Mouse (Mus musculus): ENCODE measurements around the gene Hoxa2. TPM values are rescaled to one million over a fixed set of nuclear protein-coding genes. Genes with fewer than 3 reads are reported as not detected.
A peak's percentile ranks its signal among the peaks of the same experiment; 100 is the strongest.

The Hoxa2 gene
- polyA plus RNA-seq, 1 experiment = not detected

- Histone ChIP-seq H3K4me1 (ENCODE audit: control insufficient read depth, insufficient read depth, low read length) (no peaks in the 10 kb centered on the region; the same call in 1 of the 2 replicates), H3K4me3 (ENCODE audit: insufficient read depth, low read depth, low read length) (peak overlapping the region; percentile 4; the same call in 1 of the 2 replicates)
- WGBS = 2% methylated on average over 44 of the region's 55 CpGs
Observed at GRCm38 (mm10) chr6:52191860-52192550, 27.4 kb upstream of the Hoxa2 start.

GRCm38 (mm10) chr6:52190906-52191810, 26.5 kb upstream of the Hoxa2 start, which contains the start of gene Hoxa4:
TSS of gene Hoxa4 (minus strand) at chr6:52191753.
- 1% methylated on average over 93 of the region's 102 CpGs for WGBS
- TF ChIP-seq POLR2A (IDR thresholded peaks at IDR 0.05; ENCODE audit: insufficient read depth, low read depth, low read length) (no peak), CTCF (IDR thresholded peaks at IDR 0.05; ENCODE audit: insufficient read depth, low read depth, low read length) (no peak)
- Histone ChIP-seq H3K4me1 (ENCODE audit: control insufficient read depth, insufficient read depth, low read length) (no peaks in the 10 kb centered on the region; the same call in 1 of the 2 replicates), H3K4me3 (ENCODE audit: insufficient read depth, low read depth, low read length) (peak within 1 kb of the TSS; percentile 4; the same call in 1 of the 2 replicates), H3K27ac (ENCODE audit: insufficient read depth, low read depth, low read length) (no peak within 1 kb of the TSS)

More at GRCm38 (mm10) chr6:52191860-52192550, 27.4 kb upstream of the Hoxa2 start:
- H3K27ac ChIP-seq (ENCODE audit: insufficient read depth, low read depth, low read length) = no peak overlapping the region
- TF ChIP-seq CTCF (IDR thresholded peaks at IDR 0.05; ENCODE audit: insufficient read depth, low read depth, low read length) (no peak), POLR2A (IDR thresholded peaks at IDR 0.05; ENCODE audit: insufficient read depth, low read depth, low read length) (no peak)

- TF ChIP-seq POLR2A (IDR thresholded peaks at IDR 0.05; ENCODE audit: insufficient read depth, low read depth, low read length) (no peak), CTCF (IDR thresholded peaks at IDR 0.05; ENCODE audit: insufficient read depth, low read depth, low read length) (no peak)
- 2% methylated on average over 23 of the region's 23 CpGs for whole genome bisulfite sequencing
- Histone ChIP-seq H3K27ac (ENCODE audit: insufficient read depth, low read depth, low read length) (no peak overlapping the region), H3K4me3 (ENCODE audit: insufficient read depth, low read depth, low read length) (no peak overlapping the region), H3K4me1 (ENCODE audit: control insufficient read depth, insufficient read depth, low read length) (no peaks in the 10 kb centered on the region; the same call in 1 of the 2 replicates)
Observed at GRCm38 (mm10) chr6:52190410-52190809, 25.8 kb upstream of the Hoxa2 start.

GRCm38 (mm10) chr6:52189909-52190308, 25.3 kb upstream of the Hoxa2 start:
- no peak overlapping the region for H3K4me3 ChIP-seq (ENCODE audit: insufficient read depth, low read depth, low read length)
- H3K4me1 ChIP-seq (ENCODE audit: control insufficient read depth, insufficient read depth, low read length) = no peaks in the 10 kb centered on the region; the same call in 1 of the 2 replicates
- 2% methylated on average over 8 of the region's 8 CpGs for WGBS
- TF ChIP-seq POLR2A (IDR thresholded peaks at IDR 0.05; ENCODE audit: insufficient read depth, low read depth, low read length) (no peak), CTCF (IDR thresholded peaks at IDR 0.05; ENCODE audit: insufficient read depth, low read depth, low read length) (no peak)
- H3K27ac ChIP-seq (ENCODE audit: insufficient read depth, low read depth, low read length) = no peak overlapping the region

GRCm38 (mm10) chr6:52189172-52189591, 24.6 kb upstream of the Hoxa2 start:
- Histone ChIP-seq H3K4me1 (ENCODE audit: control insufficient read depth, insufficient read depth, low read length) (no peaks in the 10 kb centered on the region; the same call in 1 of the 2 replicates), H3K4me3 (ENCODE audit: insufficient read depth, low read depth, low read length) (no peak overlapping the region), H3K27ac (ENCODE audit: insufficient read depth, low read depth, low read length) (no peak overlapping the region)
- 13% methylated on average over 5 of the region's 5 CpGs for WGBS
- TF ChIP-seq CTCF (IDR thresholded peaks at IDR 0.05; ENCODE audit: insufficient read depth, low read depth, low read length) (no peak), POLR2A (IDR thresholded peaks at IDR 0.05; ENCODE audit: insufficient read depth, low read depth, low read length) (no peak)

GRCm38 (mm10) chr6:52186500-52186899, 21.9 kb upstream of the Hoxa2 start:
- Histone ChIP-seq H3K27ac (ENCODE audit: insufficient read depth, low read depth, low read length) (no peak overlapping the region), H3K4me3 (ENCODE audit: insufficient read depth, low read depth, low read length) (no peak overlapping the region), H3K4me1 (ENCODE audit: control insufficient read depth, insufficient read depth, low read length) (no peaks in the 10 kb centered on the region)
- WGBS = 8% methylated on average over 1 of the region's 1 CpGs
- no peak for TF ChIP-seq CTCF (IDR thresholded peaks at IDR 0.05; ENCODE audit: insufficient read depth, low read depth, low read length)
- TF ChIP-seq POLR2A (IDR thresholded peaks at IDR 0.05; ENCODE audit: insufficient read depth, low read depth, low read length) = no peak

- Histone ChIP-seq H3K4me1 (ENCODE audit: control insufficient read depth, insufficient read depth, low read length) (no peaks in the 10 kb centered on the region), H3K27ac (ENCODE audit: insufficient read depth, low read depth, low read length) (no peak overlapping the region), H3K4me3 (ENCODE audit: insufficient read depth, low read depth, low read length) (no peak overlapping the region)
- WGBS = 7% methylated on average over 3 of the region's 3 CpGs
- TF ChIP-seq POLR2A (IDR thresholded peaks at IDR 0.05; ENCODE audit: insufficient read depth, low read depth, low read length) (no peak), CTCF (IDR thresholded peaks at IDR 0.05; ENCODE audit: insufficient read depth, low read depth, low read length) (no peak)
Observed at GRCm38 (mm10) chr6:52185834-52186233, 21.2 kb upstream of the Hoxa2 start.

- H3K4me1 ChIP-seq (ENCODE audit: control insufficient read depth, insufficient read depth, low read length) = no peaks in the 10 kb centered on the region
- H3K27ac ChIP-seq (ENCODE audit: insufficient read depth, low read depth, low read length) = no peak overlapping the region
Observed at GRCm38 (mm10) chr6:52185222-52185621, 20.6 kb upstream of the Hoxa2 start.

More at GRCm38 (mm10) chr6:52185222-52185621, 20.6 kb upstream of the Hoxa2 start:
- H3K4me3 ChIP-seq (ENCODE audit: insufficient read depth, low read depth, low read length) = no peak overlapping the region
- 3% methylated on average over 19 of the region's 19 CpGs for WGBS
- TF ChIP-seq CTCF (IDR thresholded peaks at IDR 0.05; ENCODE audit: insufficient read depth, low read depth, low read length) = no peak
- TF ChIP-seq POLR2A (IDR thresholded peaks at IDR 0.05; ENCODE audit: insufficient read depth, low read depth, low read length) = no peak

All from olfactory bulb, adult 2 months (tissue).